In the genomic region with DNA sequence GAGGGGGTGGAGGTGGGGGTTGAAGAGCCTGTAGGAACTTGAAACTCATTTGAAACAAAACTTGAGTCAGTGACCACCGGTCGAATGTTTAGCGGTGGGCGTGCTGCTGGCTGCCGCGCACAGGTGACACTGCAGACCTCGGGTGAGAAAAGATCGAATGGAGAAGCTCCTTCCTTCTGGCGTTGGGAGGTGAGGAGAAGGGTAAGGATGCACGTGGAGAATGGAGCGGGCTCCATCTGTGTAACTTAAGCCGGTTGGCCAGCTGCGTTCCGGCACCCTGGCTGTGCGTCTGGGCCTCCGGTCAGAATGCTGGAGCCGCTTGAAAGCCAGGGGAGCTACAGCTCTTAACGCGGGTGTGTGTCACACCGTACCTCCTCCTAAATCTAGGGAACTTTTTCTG, we compare ENCODE assay signal across 7 mouse cellular contexts. TPM values are rescaled to one million over a fixed set of nuclear protein-coding genes. Genes with fewer than 3 reads are reported as not detected.
DNase-seq lines count a peak whose midpoint lies in the region; ATAC-seq lines count a peak whose summit lies in the region.

No protein-coding gene starts in this region.

- peak overlapping the region; percentile 64 for H3K4me3 ChIP-seq in lung, embryonic 16.5 days (ENCODE audit: low read length)
- peak overlapping the region; percentile 97 for H3K4me3 ChIP-seq in forebrain, embryonic 15.5 days
- peak overlapping the region; percentile 61 for H3K4me3 ChIP-seq in limb, embryonic 15.5 days
- peak overlapping the region; percentile 69 for H3K4me3 ChIP-seq in stomach, embryonic 16.5 days (replicated peaks; ENCODE audit: low read length)

- no peak for DNase-seq in lung, postnatal 10 days
- no peak for DNase-seq in gastrocnemius, postnatal 25 days

- H3K4me2 ChIP-seq in lung, embryonic 16.5 days (ENCODE audit: low read depth, low read length) = peak overlapping the region; percentile 99
- peak overlapping the region; percentile 88 for H3K4me2 ChIP-seq in forebrain, embryonic 15.5 days (replicated peaks)
- H3K4me2 ChIP-seq in limb, embryonic 15.5 days = peak overlapping the region; percentile 97
- H3K4me2 ChIP-seq in stomach, embryonic 16.5 days (ENCODE audit: low read depth, low read length) = peak overlapping the region; percentile 94

- ATAC-seq in lung, embryonic 16.5 days (ENCODE audit: low read depth) = no peak; the same call in 1 of the 2 replicates
- ATAC-seq in forebrain, embryonic 15.5 days (replicated peaks) = no peak
- no peak; the same call in 1 of the 2 replicates for ATAC-seq in limb, embryonic 15.5 days (ENCODE audit: insufficient number of reproducible peaks, low FRiP score, low TSS enrichment, low read depth)
- ATAC-seq in stomach, embryonic 16.5 days (ENCODE audit: insufficient read depth, low FRiP score) = no peak
- no peak for ATAC-seq in megakaryocyte progenitor cell, adult 5-6 weeks (replicated peaks; ENCODE audit: poor library complexity)

- no peak overlapping the region for H3K27ac ChIP-seq in lung, embryonic 16.5 days (ENCODE audit: low read length)
- peak overlapping the region; percentile 84 for H3K27ac ChIP-seq in forebrain, embryonic 15.5 days (replicated peaks)
- H3K27ac ChIP-seq in limb, embryonic 15.5 days = 0 out of 2 replicates have a peak overlapping the region, but pooled peaks have one; percentile 47
- H3K27ac ChIP-seq in stomach, embryonic 16.5 days (ENCODE audit: low read length) = peak overlapping the region; percentile 76; the same call in 1 of the 2 replicates

- H3K9ac ChIP-seq in lung, embryonic 16.5 days (ENCODE audit: low read length) = peak overlapping the region; percentile 73
- peak overlapping the region; percentile 85 for H3K9ac ChIP-seq in forebrain, embryonic 15.5 days (replicated peaks)
- peak overlapping the region; percentile 57 for H3K9ac ChIP-seq in limb, embryonic 15.5 days
- peak overlapping the region; percentile 81 for H3K9ac ChIP-seq in stomach, embryonic 16.5 days (ENCODE audit: low read length)

- under 1% methylated on average over 20 of the region's 20 CpGs for WGBS in lung, embryonic 16.5 days
- WGBS in forebrain, embryonic 15.5 days = under 1% methylated on average over 20 of the region's 20 CpGs
- WGBS in limb, embryonic 15.5 days = 2% methylated on average over 20 of the region's 20 CpGs
- 2% methylated on average over 20 of the region's 20 CpGs for WGBS in stomach, embryonic 16.5 days

- H3K36me3 ChIP-seq in lung, embryonic 16.5 days (ENCODE audit: control insufficient read depth, insufficient read depth, low read length) = no peaks in the 10 kb centered on the region
- no peaks in the 10 kb centered on the region for H3K36me3 ChIP-seq in forebrain, embryonic 15.5 days
- no peaks in the 10 kb centered on the region; the same call in 1 of the 2 replicates for H3K36me3 ChIP-seq in limb, embryonic 15.5 days
- H3K36me3 ChIP-seq in stomach, embryonic 16.5 days (ENCODE audit: control insufficient read depth, insufficient read depth, low read length) = no peaks in the 10 kb centered on the region

- peaks cover 26% of the 10 kb centered on the region for H3K4me1 ChIP-seq in lung, embryonic 16.5 days (replicated peaks; ENCODE audit: control insufficient read depth, insufficient read depth, low read length)
- H3K4me1 ChIP-seq in forebrain, embryonic 15.5 days = peaks cover 43% of the 10 kb centered on the region
- peaks cover 48% of the 10 kb centered on the region for H3K4me1 ChIP-seq in limb, embryonic 15.5 days
- peaks cover 13% of the 10 kb centered on the region for H3K4me1 ChIP-seq in stomach, embryonic 16.5 days (ENCODE audit: control insufficient read depth, insufficient read depth, low read length)

- no peaks in the 10 kb centered on the region for H3K9me3 ChIP-seq in lung, embryonic 16.5 days (ENCODE audit: control insufficient read depth, low read length)
- no peaks in the 10 kb centered on the region for H3K9me3 ChIP-seq in forebrain, embryonic 15.5 days
- H3K9me3 ChIP-seq in limb, embryonic 15.5 days = no peaks in the 10 kb centered on the region
- no peaks in the 10 kb centered on the region for H3K9me3 ChIP-seq in stomach, embryonic 16.5 days (replicated peaks; ENCODE audit: control insufficient read depth, low read length)

- peaks cover 7% of the 10 kb centered on the region; the same call in 1 of the 2 replicates for H3K27me3 ChIP-seq in lung, embryonic 16.5 days (ENCODE audit: control insufficient read depth, insufficient read depth, low read depth, low read length)
- H3K27me3 ChIP-seq in forebrain, embryonic 15.5 days = no peaks in the 10 kb centered on the region
- H3K27me3 ChIP-seq in limb, embryonic 15.5 days = no peaks in the 10 kb centered on the region
- no peaks in the 10 kb centered on the region for H3K27me3 ChIP-seq in stomach, embryonic 16.5 days (ENCODE audit: control insufficient read depth, insufficient read depth, low read length)

RNA-seq across cellular contexts. Expression of a gene that starts 1.0 kb away (rescaled TPM):
- polyA plus RNA-seq in lung, embryonic 16.5 days (2015; fragmentation: Nextera tagmentation; extraction: Ambion mirVana) = 213 and 233 TPM in 2 replicates
- 336 and 343 TPM in 2 replicates for polyA plus RNA-seq in forebrain, embryonic 15.5 days (2015; fragmentation: Nextera tagmentation; extraction: Ambion mirVana)
- 379 and 399 TPM in 2 replicates for polyA plus RNA-seq in limb, embryonic 15.5 days (2015; fragmentation: Nextera tagmentation; extraction: Ambion mirVana)
- 375 and 392 TPM in 2 replicates for polyA plus RNA-seq in stomach, embryonic 16.5 days (2015; fragmentation: Nextera tagmentation; extraction: Ambion mirVana)
- total RNA-seq in megakaryocyte progenitor cell, adult 5-6 weeks (2015) = not detected in 2 replicates
- not detected in 2 replicates for total RNA-seq in megakaryocyte progenitor cell, adult 5-6 weeks (2017)
- 1 to 10 TPM in 1 of 2 experiments, under 1 TPM in 1; 0.38 to 2.8 TPM for total RNA-seq in gastrocnemius, postnatal 25 days (2021)

RNA-seq across cellular contexts. Expression of a gene that starts 49.4 kb away (rescaled TPM):
- polyA plus RNA-seq in lung, embryonic 16.5 days (2015; fragmentation: Nextera tagmentation; extraction: Ambion mirVana) = 58.7 and 72.4 TPM in 2 replicates
- 22.0 and 24.4 TPM in 2 replicates for polyA plus RNA-seq in forebrain, embryonic 15.5 days (2015; fragmentation: Nextera tagmentation; extraction: Ambion mirVana)
- polyA plus RNA-seq in limb, embryonic 15.5 days (2015; fragmentation: Nextera tagmentation; extraction: Ambion mirVana) = 108 and 118 TPM in 2 replicates
- 122 and 123 TPM in 2 replicates for polyA plus RNA-seq in stomach, embryonic 16.5 days (2015; fragmentation: Nextera tagmentation; extraction: Ambion mirVana)
- 0.20 and 0.39 TPM in 2 replicates for total RNA-seq in megakaryocyte progenitor cell, adult 5-6 weeks (2015)
- total RNA-seq in megakaryocyte progenitor cell, adult 5-6 weeks (2017) = 0.07 and 0.12 TPM in 2 replicates
- total RNA-seq in gastrocnemius, postnatal 25 days (2021) = 100 to 1,000 TPM; 161 to 274 TPM
